Mouse (Mus musculus) MEL (cell line): ENCODE measurements around the gene Tmem108.

Experiments used
- CTCF ChIP-seq, 3 experiments: IDR thresholded peaks in 2 of 3; conservative IDR thresholded peaks in 1 of 3; 2 replicates each; pipeline ENCODE4 v1.5.1; 2011 to 2012; ENCODE audit warnings: low read length in 3 of 3, low read depth in 2 of 3, mild to moderate bottlenecking in 2 of 3, improper control_type of control experiment in 1 of 3, inconsistent platforms in 1 of 3, mixed read lengths in 1 of 3, moderate library complexity in 1 of 3; ENCODE audit not compliant: control insufficient read depth in 1 of 3, insufficient read depth in 1 of 3, poor library complexity in 1 of 3, severe bottlenecking in 1 of 3
- ELF1 ChIP-seq: IDR thresholded peaks from 2 replicates; pipeline ENCODE4 v1.6.1; 2014; ENCODE audit warnings: low read depth, mild to moderate bottlenecking, inconsistent platforms, low read length, improper control_type of control experiment, moderate library complexity
- KAT2A ChIP-seq: conservative IDR thresholded peaks from 2 replicates; pipeline ENCODE4 v1.6.1; 2012; ENCODE audit warnings: low read depth, low read length, improper control_type of control experiment, inconsistent platforms
- MXI1 ChIP-seq: IDR thresholded peaks from 2 replicates; pipeline ENCODE4 v1.6.1; 2011; ENCODE audit warnings: mild to moderate bottlenecking, low read depth, low read length, improper control_type of control experiment
- MYB ChIP-seq: IDR thresholded peaks from 2 replicates; pipeline ENCODE4 v1.6.1; 2011; ENCODE audit warnings: mild to moderate bottlenecking, low read depth, low read length, improper control_type of control experiment
- POLR2A ChIP-seq, 2 experiments: IDR thresholded peaks; 2 replicates each; pipeline ENCODE4 v1.6.1; 2011 to 2012; ENCODE audit warnings: low read length in 2 of 2, mild to moderate bottlenecking in 2 of 2, control low read depth in 1 of 2, improper control_type of control experiment in 1 of 2, low read depth in 1 of 2, moderate library complexity in 1 of 2; ENCODE audit not compliant: control insufficient read depth in 1 of 2, insufficient read depth in 1 of 2, poor library complexity in 1 of 2
- POLR2AphosphoS2 ChIP-seq: IDR thresholded peaks from 2 replicates; pipeline ENCODE4 v1.6.1; 2011; ENCODE audit warnings: low read length, improper control_type of control experiment
- POLR2AphosphoS5 ChIP-seq: IDR thresholded peaks from 2 replicates; pipeline ENCODE4 v1.6.1; 2012; ENCODE audit warnings: low read depth, borderline replicate concordance, mild to moderate bottlenecking, inconsistent platforms, low read length, moderate library complexity, mixed read lengths
- USF1 ChIP-seq: IDR thresholded peaks from 2 replicates; pipeline ENCODE4 v1.6.1; 2014; ENCODE audit warnings: low read depth, mild to moderate bottlenecking, inconsistent platforms, low read length, improper control_type of control experiment, moderate library complexity
- ZKSCAN1 ChIP-seq: IDR thresholded peaks from 2 replicates; pipeline ENCODE4 v1.6.1; 2012; ENCODE audit warnings: low read depth, mild to moderate bottlenecking, inconsistent platforms, low read length, improper control_type of control experiment, moderate library complexity

DNA sequence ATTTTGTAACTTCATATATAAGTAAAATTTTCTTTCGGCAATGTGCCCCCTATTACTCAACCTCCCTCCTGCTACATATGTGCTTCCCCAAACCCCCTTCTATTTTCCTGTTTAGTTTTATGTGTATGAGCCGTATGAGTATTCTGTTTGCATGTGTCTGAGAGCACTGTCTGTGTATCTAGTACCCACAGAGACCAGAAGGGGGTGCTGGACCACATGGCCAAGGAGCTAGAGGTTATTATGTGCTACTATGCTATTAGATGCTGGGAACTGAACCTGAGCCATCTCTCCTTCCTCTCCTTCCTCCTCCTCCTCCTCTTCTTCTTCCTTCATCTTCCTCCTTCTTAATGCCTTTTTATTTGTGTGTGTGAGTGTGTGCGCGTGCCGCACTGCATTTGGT lies 59.2 kb downstream of the Tmem108 start:
- no peak for TF ChIP-seq MYB
- no peak for TF ChIP-seq CTCF (IDR thresholded peaks at IDR 0.05 in 2 of 3, conservative IDR thresholded peaks at IDR 0.05 in 1 of 3; ENCODE audit: control insufficient read depth in 1 of 3, insufficient read depth in 1 of 3, low read depth in 2 of 3, low read length in 3 of 3, poor library complexity in 1 of 3, severe bottlenecking in 1 of 3)
- no peak for TF ChIP-seq ELF1
- TF ChIP-seq POLR2AphosphoS2, result no peak
- no peak for TF ChIP-seq POLR2A (IDR thresholded peaks at IDR 0.05; ENCODE audit: control insufficient read depth in 1 of 2, insufficient read depth in 1 of 2, low read depth in 1 of 2, low read length in 2 of 2, poor library complexity in 1 of 2)
- no peak for TF ChIP-seq POLR2AphosphoS5
- no peak for TF ChIP-seq MXI1
- TF ChIP-seq USF1, result no peak
- TF ChIP-seq ZKSCAN1, result no peak
- no peak for TF ChIP-seq KAT2A
